Mouse (Mus musculus) embryo, embryonic 10.5 days (tissue): Measurements from ENCODE around the gene Acads.

Experiments used
- DNase-seq: peaks from one replicate; pipeline ENCODE4 v3.0.0-alpha.2; 2015; ENCODE audit warnings: low spot score

The Acads gene

GRCm38 (mm10) chr5:115071096-115071901, 47.8 kb downstream of the Acads start:
- no peak for DNase-seq

GRCm38 (mm10) chr5:115070457-115070856, 48.7 kb downstream of the Acads start:
- no peak for DNase-seq

GRCm38 (mm10) chr5:115069611-115070010, 49.5 kb downstream of the Acads start:
- no peak for DNase-seq

GRCm38 (mm10) chr5:115068671-115069421, 50.3 kb downstream of the Acads start:
- DNase-seq = no peak

GRCm38 (mm10) chr5:115066245-115066644, 52.9 kb downstream of the Acads start:
- DNase-seq = no peak

- no peak for DNase-seq
Measured at GRCm38 (mm10) chr5:115063391-115063790, 55.8 kb downstream of the Acads start.

GRCm38 (mm10) chr5:115062566-115062965, 56.6 kb downstream of the Acads start:
- DNase-seq = no peak

GRCm38 (mm10) chr5:115060977-115061376, 58.2 kb downstream of the Acads start:
- no peak for DNase-seq
